Mouse (Mus musculus): ENCODE measurements around the gene Trpv3. TPM values are rescaled to one million over a fixed set of nuclear protein-coding genes. Genes with fewer than 3 reads are reported as not detected.

The Trpv3 gene
- polyA plus RNA-seq, 1 experiment from 2014 or later = 0.04 TPM

GRCm38 (mm10) chr11:73233992-73234391 is 33.2 kb upstream of the Trpv3 start, which contains the start of gene Trpv1:
Gene Trpv1, plus strand, starts transcription at chr11:73234292.
- H3K4me1 ChIP-seq (ENCODE audit: control insufficient read depth, low read depth, low read length) = no peaks in the 10 kb centered on the region
- H3K27me3 ChIP-seq (ENCODE audit: control insufficient read depth, insufficient read depth, low read depth, low read length) = no peaks in the 10 kb centered on the region
- no peak within 1 kb of the TSS for H3K27ac ChIP-seq (ENCODE audit: low read length)
- H3K4me3 ChIP-seq (ENCODE audit: low read depth, low read length) = no peak within 1 kb of the TSS
- 55% methylated on average over 5 of the region's 5 CpGs for WGBS (ENCODE audit: insufficient replicate concordance)
- no peak within 1 kb of the TSS for H3K4me2 ChIP-seq (ENCODE audit: low read depth, low read length)
- H3K9ac ChIP-seq (ENCODE audit: low read depth, low read length) = no peak within 1 kb of the TSS
- H3K36me3 ChIP-seq (ENCODE audit: control insufficient read depth, insufficient read depth) = no peaks in the 10 kb centered on the region
- no peak for ATAC-seq (ENCODE audit: low read depth)
- H3K9me3 ChIP-seq (replicated peaks; ENCODE audit: control insufficient read depth, low read length) = no peaks in the 10 kb centered on the region

DNA sequence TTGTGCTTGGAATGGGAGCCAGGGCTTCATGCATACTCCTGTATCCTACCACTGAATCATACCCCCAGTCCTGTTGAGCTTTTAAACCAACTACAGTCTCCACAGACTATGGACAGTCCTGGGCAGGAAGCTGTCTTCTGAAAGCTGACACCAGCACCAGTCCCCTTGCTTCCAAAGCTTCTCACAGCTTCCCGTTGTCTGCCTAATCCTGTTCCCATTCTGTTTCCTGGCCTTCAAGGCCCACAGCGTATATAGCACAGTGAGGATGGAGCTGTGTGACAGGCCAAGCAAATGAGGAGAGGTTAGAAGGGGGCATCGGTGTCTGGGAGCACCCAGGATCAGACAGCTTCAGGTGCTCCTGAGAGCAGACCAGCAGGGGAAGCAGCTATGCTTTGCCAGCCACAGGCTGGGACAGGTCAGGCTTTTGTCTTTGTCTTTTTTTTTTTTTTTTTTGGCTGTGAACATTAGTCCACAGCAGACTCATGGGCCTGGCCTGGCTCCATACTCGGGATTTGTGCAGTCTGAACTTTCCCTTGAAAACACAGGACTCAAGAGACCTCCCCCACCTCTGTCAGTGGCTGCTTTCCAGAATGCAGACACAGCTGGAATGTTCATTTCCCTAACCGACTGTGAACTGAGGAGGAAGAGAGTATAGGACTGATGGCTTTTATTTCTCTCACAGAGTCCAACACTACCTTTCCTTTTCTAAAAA is 31.0 kb upstream of the Trpv3 start:
- Histone ChIP-seq H3K4me1 (ENCODE audit: control insufficient read depth, low read depth, low read length) (no peaks in the 10 kb centered on the region), H3K4me3 (ENCODE audit: low read depth, low read length) (no peak overlapping the region), H3K9ac (ENCODE audit: low read depth, low read length) (no peak overlapping the region), H3K27me3 (ENCODE audit: control insufficient read depth, insufficient read depth, low read depth, low read length) (no peaks in the 10 kb centered on the region), H3K27ac (ENCODE audit: low read length) (no peak overlapping the region), H3K36me3 (ENCODE audit: control insufficient read depth, insufficient read depth) (no peaks in the 10 kb centered on the region), H3K9me3 (replicated peaks; ENCODE audit: control insufficient read depth, low read length) (no peaks in the 10 kb centered on the region), H3K4me2 (ENCODE audit: low read depth, low read length) (no peak overlapping the region)
- WGBS (ENCODE audit: insufficient replicate concordance) = 28% methylated on average over 5 of the region's 5 CpGs
- ATAC-seq (ENCODE audit: low read depth) = no peak

DNA sequence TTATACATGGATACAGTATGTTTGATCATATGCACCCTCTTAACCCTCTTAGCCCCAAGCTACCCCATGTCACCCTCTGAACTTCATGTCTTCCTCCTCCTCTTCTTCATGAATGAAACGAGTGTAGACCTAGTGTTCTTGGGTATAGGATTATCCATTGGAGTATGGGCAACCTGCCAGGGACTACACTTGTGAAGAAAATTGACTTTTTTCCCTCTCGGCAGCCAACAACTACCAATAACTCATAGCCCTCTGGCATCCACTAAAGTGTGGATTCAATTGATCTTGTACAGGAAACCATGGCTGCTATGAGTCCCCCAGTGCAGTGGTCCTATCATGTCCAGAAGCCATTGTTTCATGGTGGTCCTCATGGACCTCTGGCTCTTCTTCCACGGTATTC is 30.5 kb upstream of the Trpv3 start:
- 49% methylated on average over 3 of the region's 3 CpGs for WGBS (ENCODE audit: insufficient replicate concordance)
- Histone ChIP-seq H3K27ac (ENCODE audit: low read length) (no peak overlapping the region), H3K36me3 (ENCODE audit: control insufficient read depth, insufficient read depth) (no peaks in the 10 kb centered on the region), H3K9ac (ENCODE audit: low read depth, low read length) (no peak overlapping the region), H3K27me3 (ENCODE audit: control insufficient read depth, insufficient read depth, low read depth, low read length) (no peaks in the 10 kb centered on the region), H3K4me1 (ENCODE audit: control insufficient read depth, low read depth, low read length) (no peaks in the 10 kb centered on the region), H3K4me3 (ENCODE audit: low read depth, low read length) (no peak overlapping the region), H3K9me3 (replicated peaks; ENCODE audit: control insufficient read depth, low read length) (no peaks in the 10 kb centered on the region), H3K4me2 (ENCODE audit: low read depth, low read length) (no peak overlapping the region)
- ATAC-seq (ENCODE audit: low read depth) = no peak

- Histone ChIP-seq H3K36me3 (ENCODE audit: control insufficient read depth, insufficient read depth) (no peaks in the 10 kb centered on the region), H3K27me3 (ENCODE audit: control insufficient read depth, insufficient read depth, low read depth, low read length) (no peaks in the 10 kb centered on the region), H3K4me3 (ENCODE audit: low read depth, low read length) (no peak overlapping the region), H3K9ac (ENCODE audit: low read depth, low read length) (no peak overlapping the region), H3K9me3 (replicated peaks; ENCODE audit: control insufficient read depth, low read length) (no peaks in the 10 kb centered on the region), H3K4me1 (ENCODE audit: control insufficient read depth, low read depth, low read length) (no peaks in the 10 kb centered on the region), H3K27ac (ENCODE audit: low read length) (no peak overlapping the region), H3K4me2 (ENCODE audit: low read depth, low read length) (no peak overlapping the region)
- 66% methylated on average over 6 of the region's 6 CpGs for WGBS (ENCODE audit: insufficient replicate concordance)
- ATAC-seq (ENCODE audit: low read depth) = no peak
Observed at GRCm38 (mm10) chr11:73242199-73242598, 25.0 kb upstream of the Trpv3 start.

- Histone ChIP-seq H3K27ac (ENCODE audit: low read length) (no peak overlapping the region), H3K9ac (ENCODE audit: low read depth, low read length) (no peak overlapping the region), H3K36me3 (ENCODE audit: control insufficient read depth, insufficient read depth) (no peaks in the 10 kb centered on the region), H3K9me3 (replicated peaks; ENCODE audit: control insufficient read depth, low read length) (no peaks in the 10 kb centered on the region), H3K4me1 (ENCODE audit: control insufficient read depth, low read depth, low read length) (no peaks in the 10 kb centered on the region), H3K4me3 (ENCODE audit: low read depth, low read length) (no peak overlapping the region), H3K4me2 (ENCODE audit: low read depth, low read length) (no peak overlapping the region), H3K27me3 (ENCODE audit: control insufficient read depth, insufficient read depth, low read depth, low read length) (no peaks in the 10 kb centered on the region)
- no peak for ATAC-seq (ENCODE audit: low read depth)
- 70% methylated on average over 4 of the region's 4 CpGs for WGBS (ENCODE audit: insufficient replicate concordance)
Observed at GRCm38 (mm10) chr11:73242777-73243176, 24.4 kb upstream of the Trpv3 start.

- Histone ChIP-seq H3K4me1 (ENCODE audit: control insufficient read depth, low read depth, low read length) (no peaks in the 10 kb centered on the region), H3K4me3 (ENCODE audit: low read depth, low read length) (no peak overlapping the region), H3K27ac (ENCODE audit: low read length) (no peak overlapping the region), H3K36me3 (ENCODE audit: control insufficient read depth, insufficient read depth) (no peaks in the 10 kb centered on the region), H3K4me2 (ENCODE audit: low read depth, low read length) (no peak overlapping the region), H3K9ac (ENCODE audit: low read depth, low read length) (no peak overlapping the region), H3K9me3 (replicated peaks; ENCODE audit: control insufficient read depth, low read length) (no peaks in the 10 kb centered on the region), H3K27me3 (ENCODE audit: control insufficient read depth, insufficient read depth, low read depth, low read length) (no peaks in the 10 kb centered on the region)
- no peak for ATAC-seq (ENCODE audit: low read depth)
- 66% methylated on average over 4 of the region's 4 CpGs for WGBS (ENCODE audit: insufficient replicate concordance)
Observed at GRCm38 (mm10) chr11:73257362-73257945, 9.7 kb upstream of the Trpv3 start.

GRCm38 (mm10) chr11:73258664-73259063 is 8.5 kb upstream of the Trpv3 start:
- Histone ChIP-seq H3K9me3 (replicated peaks; ENCODE audit: control insufficient read depth, low read length) (no peaks in the 10 kb centered on the region), H3K4me1 (ENCODE audit: control insufficient read depth, low read depth, low read length) (no peaks in the 10 kb centered on the region), H3K4me2 (ENCODE audit: low read depth, low read length) (no peak overlapping the region), H3K27ac (ENCODE audit: low read length) (no peak overlapping the region), H3K27me3 (ENCODE audit: control insufficient read depth, insufficient read depth, low read depth, low read length) (no peaks in the 10 kb centered on the region), H3K36me3 (ENCODE audit: control insufficient read depth, insufficient read depth) (no peaks in the 10 kb centered on the region), H3K4me3 (ENCODE audit: low read depth, low read length) (no peak overlapping the region), H3K9ac (ENCODE audit: low read depth, low read length) (no peak overlapping the region)
- no peak for ATAC-seq (ENCODE audit: low read depth)

GRCm38 (mm10) chr11:73260457-73260856 is 6.7 kb upstream of the Trpv3 start:
- no peak overlapping the region for H3K9ac ChIP-seq (ENCODE audit: low read depth, low read length)
- no peaks in the 10 kb centered on the region for H3K4me1 ChIP-seq (ENCODE audit: control insufficient read depth, low read depth, low read length)
- H3K9me3 ChIP-seq (replicated peaks; ENCODE audit: control insufficient read depth, low read length) = no peaks in the 10 kb centered on the region
- no peak overlapping the region for H3K27ac ChIP-seq (ENCODE audit: low read length)
- no peak overlapping the region for H3K4me3 ChIP-seq (ENCODE audit: low read depth, low read length)
- 61% methylated on average over 3 of the region's 3 CpGs for WGBS (ENCODE audit: insufficient replicate concordance)
- no peak overlapping the region for H3K4me2 ChIP-seq (ENCODE audit: low read depth, low read length)
- H3K27me3 ChIP-seq (ENCODE audit: control insufficient read depth, insufficient read depth, low read depth, low read length) = no peaks in the 10 kb centered on the region
- H3K36me3 ChIP-seq (ENCODE audit: control insufficient read depth, insufficient read depth) = no peaks in the 10 kb centered on the region
- no peak for ATAC-seq (ENCODE audit: low read depth)

DNA sequence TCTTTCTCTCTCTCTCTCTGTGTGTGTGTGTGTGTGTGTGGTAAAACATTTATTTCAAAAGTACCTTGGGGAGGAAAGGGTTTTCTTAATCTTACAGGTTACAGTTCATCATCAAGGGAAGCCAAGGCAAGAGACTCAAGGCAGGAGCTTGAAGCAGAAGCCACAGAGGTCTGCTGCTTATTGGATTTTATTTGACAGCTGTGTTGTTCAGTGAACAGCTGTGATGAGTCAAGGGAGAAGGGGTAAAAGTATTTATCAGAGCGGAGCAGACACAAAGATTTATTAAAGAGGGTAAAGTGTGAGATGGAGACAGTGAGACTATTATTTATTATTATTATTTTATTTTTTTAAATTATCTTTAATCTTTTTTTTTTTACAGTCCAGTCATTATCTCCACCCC is 5.8 kb upstream of the Trpv3 start:
- no peak for ATAC-seq (ENCODE audit: low read depth)
- no peaks in the 10 kb centered on the region for H3K4me1 ChIP-seq (ENCODE audit: control insufficient read depth, low read depth, low read length)
- no peaks in the 10 kb centered on the region for H3K9me3 ChIP-seq (replicated peaks; ENCODE audit: control insufficient read depth, low read length)
- H3K36me3 ChIP-seq (ENCODE audit: control insufficient read depth, insufficient read depth) = no peaks in the 10 kb centered on the region
- no peak overlapping the region for H3K4me3 ChIP-seq (ENCODE audit: low read depth, low read length)
- no peak overlapping the region for H3K27ac ChIP-seq (ENCODE audit: low read length)
- 55% methylated on average over 1 of the region's 1 CpGs for WGBS (ENCODE audit: insufficient replicate concordance)
- H3K27me3 ChIP-seq (ENCODE audit: control insufficient read depth, insufficient read depth, low read depth, low read length) = no peaks in the 10 kb centered on the region
- no peak overlapping the region for H3K9ac ChIP-seq (ENCODE audit: low read depth, low read length)
- no peak overlapping the region for H3K4me2 ChIP-seq (ENCODE audit: low read depth, low read length)

Data from liver, embryonic 16.5 days (tissue).